Mouse (Mus musculus): Measurements from ENCODE around the gene Inha. TPM values are rescaled to one million over a fixed set of nuclear protein-coding genes. Genes with fewer than 3 reads are reported as not detected.

Gene Inha
- polyA plus RNA-seq, 1 experiment from 2014 or later, result 9.9 TPM

DNA sequence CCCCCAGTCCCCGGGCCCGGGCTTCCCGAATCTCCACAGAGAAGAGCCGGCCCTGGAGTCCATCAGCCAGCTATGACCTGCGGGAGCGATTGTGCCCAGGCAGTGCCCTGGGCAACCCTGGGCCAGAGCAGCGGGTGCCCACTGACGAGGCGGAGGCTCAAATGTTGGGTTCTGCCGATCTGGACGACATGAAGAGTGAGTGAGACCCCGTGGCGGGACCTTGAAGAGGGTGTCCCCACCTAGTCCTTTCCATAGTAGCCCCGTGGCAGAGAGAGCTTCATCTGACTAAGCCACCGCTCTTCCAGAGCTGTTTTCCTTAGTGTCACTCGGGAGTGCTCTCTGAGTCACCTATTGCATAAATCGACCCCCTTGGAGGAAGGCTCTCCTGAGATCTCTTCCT, 42.0 kb downstream of the Inha start:
- Histone ChIP-seq H3K4me2 (replicated peaks) (no peak overlapping the region), H3K27ac (no peak overlapping the region), H3K9me3 (ENCODE audit: control insufficient read depth, low read length) (no peaks in the 10 kb centered on the region), H3K9ac (no peak overlapping the region), H3K4me1 (replicated peaks; ENCODE audit: control insufficient read depth, insufficient read depth, low read length) (peaks cover 15% of the 10 kb centered on the region), H3K36me3 (replicated peaks; ENCODE audit: control insufficient read depth, insufficient read depth) (peaks cover 45% of the 10 kb centered on the region), H3K4me3 (replicated peaks; ENCODE audit: low read length) (no peak overlapping the region), H3K27me3 (ENCODE audit: control insufficient read depth, insufficient read depth, low read length) (no peaks in the 10 kb centered on the region)
- ATAC-seq (ENCODE audit: low FRiP score) (no peak), DNase-seq (ENCODE audit: low spot score) (no peak)
- 90% methylated on average over 17 of the region's 17 CpGs for WGBS

DNA sequence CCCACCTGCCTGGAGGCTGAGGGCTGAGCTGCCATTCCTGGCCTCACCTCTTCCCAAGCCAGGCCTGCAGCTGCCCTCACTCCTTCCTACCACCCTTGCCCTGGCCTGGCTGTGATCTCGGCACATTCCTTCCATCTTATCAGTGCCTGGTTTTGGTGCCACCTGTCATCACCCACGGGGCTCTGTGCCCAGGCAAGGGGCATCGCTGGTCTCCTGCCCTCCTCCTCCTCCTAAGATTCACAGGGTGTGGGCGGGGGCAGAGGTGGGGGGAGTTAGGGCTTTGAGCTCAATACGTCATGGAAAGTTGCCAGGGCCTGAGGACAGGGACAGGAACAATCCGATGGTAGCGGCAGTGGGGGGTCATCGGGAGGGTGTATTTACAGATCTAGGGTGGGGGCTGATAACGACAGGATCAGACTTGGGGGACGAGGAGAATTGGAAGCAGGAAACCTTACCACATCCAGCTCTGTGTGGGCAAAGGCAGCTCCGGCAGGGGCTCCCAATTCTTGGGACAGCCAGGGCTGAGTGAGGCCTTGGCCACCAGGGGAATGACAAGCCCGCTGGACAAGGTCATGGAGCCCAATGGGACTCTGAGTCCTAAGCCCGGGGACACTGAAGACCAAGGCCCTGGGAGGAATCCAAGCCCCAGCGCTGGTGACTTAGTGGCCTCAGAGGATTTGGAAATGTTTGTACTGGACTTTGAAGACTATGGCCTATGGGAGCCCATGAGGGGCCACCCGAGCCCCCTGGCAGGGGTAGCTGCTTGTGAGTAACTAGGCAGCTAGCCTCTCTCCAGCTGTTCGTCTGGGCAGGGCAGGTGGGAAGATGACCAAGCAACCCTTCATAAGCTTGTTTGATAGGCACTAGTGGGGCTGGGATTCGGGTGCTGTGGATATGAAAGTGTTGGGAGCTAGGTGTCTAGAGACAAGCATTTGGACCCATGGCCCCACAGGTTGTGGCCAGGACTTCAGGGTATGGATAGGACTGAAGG, 42.7 kb downstream of the Inha start:
- Histone ChIP-seq H3K27ac (no peak overlapping the region), H3K36me3 (replicated peaks; ENCODE audit: control insufficient read depth, insufficient read depth) (peaks cover 52% of the 10 kb centered on the region), H3K4me3 (replicated peaks; ENCODE audit: low read length) (no peak overlapping the region), H3K27me3 (ENCODE audit: control insufficient read depth, insufficient read depth, low read length) (no peaks in the 10 kb centered on the region), H3K9ac (no peak overlapping the region), H3K4me1 (replicated peaks; ENCODE audit: control insufficient read depth, insufficient read depth, low read length) (peaks cover 15% of the 10 kb centered on the region), H3K4me2 (replicated peaks) (no peak overlapping the region), H3K9me3 (ENCODE audit: control insufficient read depth, low read length) (no peaks in the 10 kb centered on the region)
- DNase-seq (ENCODE audit: low spot score) (no peak), ATAC-seq (ENCODE audit: low FRiP score) (no peak)
- 87% methylated on average over 17 of the region's 17 CpGs for WGBS

DNA sequence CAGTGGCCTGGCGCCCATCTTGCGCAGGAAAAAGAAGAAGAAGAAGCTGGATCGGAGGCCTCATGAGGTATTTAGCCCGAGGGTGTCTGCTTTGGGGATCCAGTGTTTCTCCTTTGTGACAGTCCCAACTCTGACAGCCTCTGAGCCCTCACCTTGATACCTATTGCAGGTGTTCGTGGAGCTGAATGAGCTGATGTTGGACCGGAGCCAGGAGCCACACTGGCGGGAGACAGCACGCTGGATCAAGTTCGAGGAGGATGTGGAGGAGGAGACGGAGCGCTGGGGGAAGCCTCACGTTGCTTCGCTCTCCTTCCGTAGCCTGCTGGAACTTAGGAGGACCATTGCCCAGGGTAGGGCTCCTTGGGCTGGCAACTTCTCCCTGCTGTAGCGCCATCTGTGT, 43.7 kb downstream of the Inha start:
- WGBS, result 93% methylated on average over 15 of the region's 15 CpGs
- peaks cover 62% of the 10 kb centered on the region for H3K36me3 ChIP-seq (replicated peaks; ENCODE audit: control insufficient read depth, insufficient read depth)
- H3K4me3 ChIP-seq (replicated peaks; ENCODE audit: low read length), result no peak overlapping the region
- DNase-seq (ENCODE audit: low spot score) (no peak), ATAC-seq (ENCODE audit: low FRiP score) (no peak)
- no peak overlapping the region for H3K27ac ChIP-seq
- H3K4me1 ChIP-seq (replicated peaks; ENCODE audit: control insufficient read depth, insufficient read depth, low read length), result peaks cover 14% of the 10 kb centered on the region
- H3K27me3 ChIP-seq (ENCODE audit: control insufficient read depth, insufficient read depth, low read length), result no peaks in the 10 kb centered on the region
- no peak overlapping the region for H3K9ac ChIP-seq
- no peak overlapping the region for H3K4me2 ChIP-seq (replicated peaks)
- H3K9me3 ChIP-seq (ENCODE audit: control insufficient read depth, low read length), result no peaks in the 10 kb centered on the region

DNA sequence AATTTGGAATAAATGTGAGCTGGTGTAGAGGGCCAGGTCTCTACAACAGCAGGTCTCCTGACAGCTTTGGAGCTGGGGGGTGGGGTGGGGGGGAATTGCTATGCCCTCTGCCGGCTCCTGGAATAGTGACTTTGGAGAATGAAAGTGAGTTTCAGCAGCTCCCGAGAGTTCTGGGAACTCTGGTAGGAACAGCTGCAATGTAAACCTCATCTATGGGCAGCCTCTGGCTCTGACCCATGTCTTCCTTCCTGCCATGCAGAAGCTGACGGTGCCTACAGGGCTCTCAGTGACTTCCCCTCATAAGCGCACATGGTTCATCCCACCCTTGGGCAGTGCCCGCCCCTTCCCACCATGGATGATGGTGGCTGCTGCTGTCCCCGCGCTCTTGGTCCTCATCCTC, 48.8 kb downstream of the Inha start:
- 93% methylated on average over 7 of the region's 7 CpGs for WGBS
- ATAC-seq (ENCODE audit: low FRiP score), result no peak
- H3K36me3 ChIP-seq (replicated peaks; ENCODE audit: control insufficient read depth, insufficient read depth), result peaks cover 80% of the 10 kb centered on the region

DNA sequence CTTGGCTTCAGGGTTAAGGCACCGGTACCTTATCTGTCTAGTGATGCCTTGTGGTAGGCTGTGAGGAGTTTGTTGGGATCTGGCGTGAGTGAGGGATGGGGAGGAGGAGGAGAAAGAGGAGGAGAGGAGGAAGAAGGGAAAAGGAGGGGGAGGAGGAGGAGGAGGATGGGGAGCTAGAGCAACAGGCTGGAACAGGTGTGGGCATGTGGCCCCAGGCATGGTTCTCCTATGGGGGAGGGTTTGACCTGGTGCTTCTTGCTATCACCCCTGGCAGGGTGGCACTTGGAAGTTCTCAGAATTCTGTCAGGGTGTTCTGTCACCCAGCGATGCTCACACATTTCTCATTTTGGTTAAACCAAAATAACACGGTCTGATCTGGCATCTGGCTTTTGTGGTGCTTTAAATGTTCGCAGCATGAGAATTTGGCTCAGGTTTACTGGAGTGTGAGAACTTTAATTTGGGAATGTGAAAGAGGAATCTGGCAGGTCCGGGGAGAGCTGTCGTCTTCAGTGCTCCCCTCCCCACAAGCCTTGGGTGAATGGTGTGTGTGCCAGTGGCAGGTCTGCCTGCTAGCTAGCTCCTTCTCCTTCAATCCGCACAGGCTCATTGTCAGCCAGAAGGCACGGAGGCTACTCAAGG, 49.4 kb downstream of the Inha start:
- 93% methylated on average over 9 of the region's 9 CpGs for WGBS
- Histone ChIP-seq H3K27ac (no peak overlapping the region), H3K4me1 (replicated peaks; ENCODE audit: control insufficient read depth, insufficient read depth, low read length) (0 out of 2 replicates have a peak, but pooled peaks cover 4% of the 10 kb centered on the region), H3K9me3 (ENCODE audit: control insufficient read depth, low read length) (no peaks in the 10 kb centered on the region), H3K27me3 (ENCODE audit: control insufficient read depth, insufficient read depth, low read length) (no peaks in the 10 kb centered on the region), H3K36me3 (replicated peaks; ENCODE audit: control insufficient read depth, insufficient read depth) (peaks cover 74% of the 10 kb centered on the region), H3K4me3 (replicated peaks; ENCODE audit: low read length) (no peak overlapping the region), H3K4me2 (replicated peaks) (no peak overlapping the region), H3K9ac (no peak overlapping the region)
- DNase-seq (ENCODE audit: low spot score) (no peak), ATAC-seq (ENCODE audit: low FRiP score) (no peak)

More for the DNA sequence above, 48.8 kb downstream of the Inha start:
- H3K4me3 ChIP-seq (replicated peaks; ENCODE audit: low read length), result no peak overlapping the region
- H3K9ac ChIP-seq, result no peak overlapping the region
- H3K27ac ChIP-seq, result no peak overlapping the region
- DNase-seq (ENCODE audit: low spot score), result no peak
- no peaks in the 10 kb centered on the region for H3K9me3 ChIP-seq (ENCODE audit: control insufficient read depth, low read length)
- no peaks in the 10 kb centered on the region for H3K27me3 ChIP-seq (ENCODE audit: control insufficient read depth, insufficient read depth, low read length)
- H3K4me2 ChIP-seq (replicated peaks), result no peak overlapping the region
- 0 out of 2 replicates have a peak, but pooled peaks cover 4% of the 10 kb centered on the region for H3K4me1 ChIP-seq (replicated peaks; ENCODE audit: control insufficient read depth, insufficient read depth, low read length)

DNA sequence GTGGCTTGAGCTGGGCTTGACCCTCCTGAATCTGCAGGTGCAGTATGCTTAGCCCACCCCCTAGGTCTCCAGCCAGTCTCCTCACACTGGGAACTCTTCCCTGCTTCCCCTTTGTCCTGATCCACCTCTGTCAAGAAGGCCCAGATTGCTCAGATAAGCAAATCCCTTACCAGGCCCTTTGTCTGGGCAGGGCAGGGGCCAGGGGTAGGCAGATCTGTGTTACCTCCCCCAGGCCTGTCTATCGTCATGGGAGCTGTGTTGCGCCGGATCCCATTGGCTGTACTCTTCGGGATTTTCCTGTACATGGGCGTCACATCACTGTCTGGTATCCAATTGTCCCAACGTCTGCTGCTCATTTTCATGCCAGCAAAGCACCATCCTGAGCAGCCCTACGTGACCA, 50.2 kb downstream of the Inha start:
- H3K4me2 ChIP-seq (replicated peaks), result no peak overlapping the region
- no peak overlapping the region for H3K4me3 ChIP-seq (replicated peaks; ENCODE audit: low read length)
- ATAC-seq (ENCODE audit: low FRiP score) (no peak), DNase-seq (ENCODE audit: low spot score) (no peak)
- no peaks in the 10 kb centered on the region for H3K27me3 ChIP-seq (ENCODE audit: control insufficient read depth, insufficient read depth, low read length)
- H3K27ac ChIP-seq, result no peak overlapping the region
- WGBS, result 92% methylated on average over 7 of the region's 7 CpGs
- H3K9me3 ChIP-seq (ENCODE audit: control insufficient read depth, low read length), result no peaks in the 10 kb centered on the region
- peaks cover 66% of the 10 kb centered on the region for H3K36me3 ChIP-seq (replicated peaks; ENCODE audit: control insufficient read depth, insufficient read depth)
- no peak overlapping the region for H3K9ac ChIP-seq
- 0 out of 2 replicates have a peak, but pooled peaks cover 4% of the 10 kb centered on the region for H3K4me1 ChIP-seq (replicated peaks; ENCODE audit: control insufficient read depth, insufficient read depth, low read length)

DNA sequence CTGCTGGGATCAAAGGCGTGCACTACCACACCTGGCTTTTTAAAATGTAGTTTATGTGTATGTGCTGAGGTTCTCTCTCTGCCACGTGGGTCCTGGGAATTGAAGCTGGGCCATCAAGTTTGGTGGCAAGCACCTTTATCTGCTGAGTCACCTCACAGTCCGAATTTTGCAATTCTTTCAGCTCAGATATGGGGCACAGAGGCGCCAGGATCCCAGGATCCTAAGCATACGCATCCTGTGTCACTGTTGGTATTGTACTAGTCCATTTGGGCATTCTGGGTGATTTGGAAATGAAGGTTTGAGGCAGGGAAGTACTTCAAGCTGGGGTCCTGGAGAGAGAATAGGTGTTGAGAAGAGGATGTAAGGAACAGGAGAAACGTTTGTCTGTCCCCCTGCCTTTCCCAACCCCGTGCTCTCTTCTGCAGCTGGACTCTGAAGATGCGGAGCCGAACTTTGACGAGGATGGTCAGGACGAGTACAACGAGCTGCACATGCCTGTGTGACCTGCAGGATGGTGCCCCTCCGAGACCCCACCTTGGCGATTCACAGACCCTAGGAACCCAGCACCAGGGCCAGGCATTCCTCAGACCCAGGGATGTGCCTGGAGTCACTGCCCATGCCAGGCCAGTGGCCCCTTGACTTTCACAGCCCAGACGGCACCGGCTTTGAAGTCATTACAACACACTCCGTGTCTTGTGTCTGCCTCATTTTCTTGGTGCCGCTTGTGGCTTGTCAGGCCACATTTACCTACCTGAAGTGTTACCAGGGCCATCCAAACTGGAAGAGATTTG, 51.7 kb downstream of the Inha start:
- Histone ChIP-seq H3K4me3 (replicated peaks; ENCODE audit: low read length) (no peak overlapping the region), H3K9me3 (ENCODE audit: control insufficient read depth, low read length) (peaks cover 4% of the 10 kb centered on the region; the same call in 1 of the 2 replicates), H3K27ac (no peak overlapping the region), H3K9ac (no peak overlapping the region), H3K36me3 (replicated peaks; ENCODE audit: control insufficient read depth, insufficient read depth) (peaks cover 51% of the 10 kb centered on the region), H3K4me2 (replicated peaks) (no peak overlapping the region), H3K27me3 (ENCODE audit: control insufficient read depth, insufficient read depth, low read length) (no peaks in the 10 kb centered on the region), H3K4me1 (replicated peaks; ENCODE audit: control insufficient read depth, insufficient read depth, low read length) (0 out of 2 replicates have a peak, but pooled peaks cover 4% of the 10 kb centered on the region)
- WGBS, result 88% methylated on average over 18 of the region's 18 CpGs
- DNase-seq (ENCODE audit: low spot score) (no peak), ATAC-seq (ENCODE audit: low FRiP score) (no peak)

DNA sequence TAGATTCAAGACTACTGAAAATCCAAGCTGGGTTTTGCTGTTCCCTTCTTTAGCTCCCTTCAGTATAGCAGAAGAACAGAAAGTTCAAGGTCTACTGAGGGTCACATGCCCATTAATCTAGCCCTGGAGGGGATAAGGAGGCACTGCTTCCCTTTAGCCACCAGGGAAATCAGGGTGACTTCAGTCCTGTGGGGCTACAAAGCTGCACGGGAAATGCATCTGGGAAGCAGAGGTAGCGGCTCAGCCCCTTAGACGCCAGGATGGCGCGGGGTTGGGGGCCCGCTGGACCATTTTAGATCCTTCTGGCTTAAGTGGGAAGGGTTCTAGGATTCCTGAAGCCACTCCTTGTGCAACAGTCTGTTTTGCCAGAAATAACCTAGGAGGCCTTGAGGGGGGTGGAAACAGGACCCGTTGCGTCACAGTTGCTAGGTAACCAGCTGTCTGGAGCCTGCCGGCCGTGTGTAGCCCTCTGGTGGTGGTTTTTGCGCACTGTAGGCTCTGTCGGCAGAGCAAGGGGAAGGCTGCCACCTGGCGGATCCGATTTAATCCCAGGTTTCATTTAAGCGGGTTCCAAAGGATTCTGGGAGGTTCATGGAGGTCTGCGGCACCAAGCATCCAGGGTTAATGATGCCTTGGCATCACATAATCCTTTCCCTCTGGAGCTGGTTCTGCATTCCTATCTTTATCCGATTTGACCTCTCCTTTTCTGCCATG, 52.5 kb downstream of the Inha start:
- H3K4me3 ChIP-seq (replicated peaks; ENCODE audit: low read length), result no peak overlapping the region
- peaks cover 43% of the 10 kb centered on the region for H3K36me3 ChIP-seq (replicated peaks; ENCODE audit: control insufficient read depth, insufficient read depth)
- ATAC-seq (ENCODE audit: low FRiP score), result peak; percentile 90
- peaks cover 4% of the 10 kb centered on the region; the same call in 1 of the 2 replicates for H3K9me3 ChIP-seq (ENCODE audit: control insufficient read depth, low read length)
- WGBS, result 10% methylated on average over 17 of the region's 17 CpGs
- DNase-seq (ENCODE audit: low spot score), result peak; percentile 94
- no peak overlapping the region for H3K9ac ChIP-seq
- H3K27ac ChIP-seq, result no peak overlapping the region
- 0 out of 2 replicates have a peak, but pooled peaks cover 4% of the 10 kb centered on the region for H3K4me1 ChIP-seq (replicated peaks; ENCODE audit: control insufficient read depth, insufficient read depth, low read length)
- H3K27me3 ChIP-seq (ENCODE audit: control insufficient read depth, insufficient read depth, low read length), result no peaks in the 10 kb centered on the region
- H3K4me2 ChIP-seq (replicated peaks), result peak overlapping the region; percentile 14

Data from hindbrain, embryonic 14.5 days (tissue).